Mouse (Mus musculus) ES-E14 (cell line): ENCODE measurements around the gene Hist1h2bn. TPM values are rescaled to one million over a fixed set of nuclear protein-coding genes. Genes with fewer than 3 reads are reported as not detected.
A peak's percentile ranks its signal among the peaks of the same experiment; 100 is the strongest.
"Not testable (repeated sequence)": the region's sequence is repeated elsewhere in the genome, so short reads cannot be mapped to it uniquely, and the experiment has no call there.

ENCODE experiments used
- DNase-seq: peaks from one replicate; pipeline ENCODE4 v3.0.0-alpha.2; 2013; ENCODE audit warnings: low read depth, low spot score
- H3K27ac ChIP-seq: 2 replicates; pipeline ENCODE4 v1.5.1; 2012; ENCODE audit warnings: low read depth, mild to moderate bottlenecking, low read length, moderate library complexity, mixed read lengths; ENCODE audit not compliant: poor library complexity, insufficient read depth, severe bottlenecking
- H3K36me3 ChIP-seq: 2 replicates; pipeline ENCODE4 v1.6.1; 2012; ENCODE audit warnings: mild to moderate bottlenecking, low read length, moderate library complexity, mixed read lengths; ENCODE audit not compliant: control insufficient read depth, poor library complexity, insufficient read depth, severe bottlenecking
- H3K4me1 ChIP-seq, 2 experiments: fragments of 150-350 bp in 1 of 2; sonication (generic) in 1 of 2; 2 replicates each; pipeline ENCODE4 v1.6.1; 2012; ENCODE audit warnings: low read length in 2 of 2, mild to moderate bottlenecking in 1 of 2, mixed read lengths in 1 of 2; ENCODE audit not compliant: control insufficient read depth in 2 of 2, insufficient read depth in 2 of 2, poor library complexity in 1 of 2
- H3K4me3 ChIP-seq, 2 experiments: fragments of 150-350 bp in 1 of 2; sonication (generic) in 1 of 2; 2 replicates each; pipeline ENCODE4 v1.5.1; 2012; ENCODE audit warnings: low read length in 2 of 2, low read depth in 1 of 2, mild to moderate bottlenecking in 1 of 2, mixed read lengths in 1 of 2; ENCODE audit not compliant: insufficient read depth in 1 of 2, poor library complexity in 1 of 2, severe bottlenecking in 1 of 2
- H3K9ac ChIP-seq: 2 replicates; pipeline ENCODE4 v1.6.1; 2012; ENCODE audit warnings: low read depth, mild to moderate bottlenecking, low read length, mixed read lengths; ENCODE audit not compliant: poor library complexity, insufficient read depth, severe bottlenecking
- H3K9me3 ChIP-seq: fragments of 150-350 bp; sonication (generic); 2 replicates; pipeline ENCODE4 v1.6.1; 2012; ENCODE audit warnings: low read depth, mild to moderate bottlenecking, low read length; ENCODE audit not compliant: control insufficient read depth, insufficient read depth
- CHD2 ChIP-seq: IDR thresholded peaks from 2 replicates; pipeline ENCODE4 v1.6.1; 2014; ENCODE audit warnings: mild to moderate bottlenecking, low read depth, low read length, inconsistent platforms
- HCFC1 ChIP-seq: IDR thresholded peaks from 2 replicates; pipeline ENCODE4 v1.6.1; 2012; ENCODE audit warnings: low read length, inconsistent platforms, borderline replicate concordance; ENCODE audit not compliant: insufficient read depth
- MAFK ChIP-seq: IDR thresholded peaks from 2 replicates; pipeline ENCODE4 v1.6.1; 2014; ENCODE audit warnings: mild to moderate bottlenecking, low read depth, low read length, inconsistent platforms; ENCODE audit not compliant: insufficient read depth
- ZC3H11A ChIP-seq: IDR thresholded peaks from 2 replicates; pipeline ENCODE4 v1.6.1; 2012; ENCODE audit warnings: low read depth, mild to moderate bottlenecking, inconsistent platforms, low read length, borderline replicate concordance
- ZNF384 ChIP-seq: IDR thresholded peaks from 2 replicates; pipeline ENCODE4 v1.6.1; 2012; ENCODE audit warnings: low read depth, low read length, inconsistent platforms
- in situ Hi-C, 2 experiments: fragments of 600-800 bp; cut with MboI; formaldehyde crosslinking; loops; one replicate each; pipeline ENCODE4 v1.15.1; 2025; ENCODE audit warnings: low sequenced_read_pairs in 2 of 2, inconsistent platforms in 1 of 2; ENCODE audit not compliant: unreplicated experiment in 2 of 2
- total RNA-seq: library from RNA; depleted of rRNA; stranded (reverse); fragments of 300-350 nt; gene quantifications from 2 replicates; pipeline ENCODE4 v1.2.3, GENCODE M21; 2012

The Hist1h2bn gene
- total RNA-seq, 1 experiment = 496 TPM

DNA sequence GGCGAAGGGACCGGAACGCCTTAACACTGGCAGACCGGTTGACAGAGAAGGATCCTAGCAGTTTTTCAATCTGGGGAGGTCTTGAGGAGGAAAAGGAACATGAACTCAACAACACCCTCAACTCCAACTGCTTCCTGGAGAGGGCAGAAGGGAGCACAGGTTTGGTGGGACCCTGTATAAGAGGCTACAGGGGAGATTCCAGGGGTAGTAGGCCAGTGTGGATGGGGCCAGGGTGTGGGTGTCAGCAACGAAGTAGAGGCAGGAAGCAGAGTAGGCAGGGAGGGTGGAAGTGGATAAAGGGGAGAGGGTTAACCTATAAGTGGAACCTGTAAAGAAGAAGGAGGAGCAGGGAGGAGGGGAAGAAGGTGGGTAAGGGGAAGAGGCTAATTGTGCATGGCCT, 20.5 kb upstream of the Hist1h2bn start:
- no peak for DNase-seq
- Histone ChIP-seq H3K9ac (no peak overlapping the region), H3K4me3 (no peak overlapping the region)

DNA sequence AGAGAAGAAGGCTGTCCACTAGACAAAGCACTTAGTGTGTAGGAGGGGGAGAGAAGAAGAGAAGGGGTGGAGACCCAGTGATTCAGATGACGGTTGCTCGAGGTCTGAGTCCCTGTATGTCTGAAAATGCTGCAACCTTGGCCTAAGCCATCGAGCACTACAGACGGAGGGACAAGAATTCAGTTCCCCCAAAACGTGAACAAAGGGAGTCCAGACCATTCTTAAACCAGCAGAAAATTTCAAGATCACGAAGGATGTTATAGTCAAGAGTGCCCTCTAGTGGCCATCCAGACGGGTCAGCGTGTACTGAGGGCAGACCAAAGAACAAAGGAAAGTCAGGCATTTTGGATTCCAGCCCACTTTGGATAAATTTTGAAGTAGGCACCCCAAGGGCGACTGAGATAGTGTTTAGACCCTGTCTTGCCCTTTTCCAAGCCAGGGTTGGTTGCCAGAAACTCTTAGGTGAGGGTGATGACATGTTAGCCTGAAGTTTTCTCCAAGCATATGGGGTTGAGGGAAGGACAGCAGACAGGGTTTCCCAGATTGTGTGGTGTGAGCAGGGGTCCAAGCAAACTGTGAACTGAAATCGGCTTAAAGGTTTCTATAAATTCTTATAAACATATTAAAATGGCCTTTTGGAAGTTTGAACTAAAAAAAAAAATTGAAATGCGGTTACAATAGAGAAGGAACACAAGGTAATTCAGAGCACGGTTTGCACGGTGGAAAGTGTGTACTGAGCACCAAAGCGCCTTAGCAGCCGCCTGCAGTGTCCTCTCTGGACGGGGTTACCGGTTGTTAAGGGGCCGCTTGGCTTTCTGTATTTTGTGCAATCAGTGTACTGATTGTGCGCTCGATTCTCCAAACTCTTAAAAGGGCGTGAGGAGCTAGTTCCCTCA, 19.7 kb upstream of the Hist1h2bn start:
- Histone ChIP-seq H3K36me3 (no peaks in the 10 kb centered on the region), H3K9me3 (peaks cover under 1% of the 10 kb centered on the region; the same call in 1 of the 2 replicates), H3K4me1 (peaks cover 0 to 2% of the 10 kb centered on the region in 2 experiments; a peak in 1 of 4 replicates), H3K9ac (peak overlapping the region; percentile 84), H3K27ac (peak overlapping the region; percentile 71; the same call in 1 of the 2 replicates), H3K4me3 (peak overlapping the region; percentile 1 to 42; a peak in 3 of 4 replicates)
- DNase-seq = no peak
- in situ Hi-C loops = loop anchor here (10.0 to 25.0 kb wide), 3 partner anchors 301 to 1828 kb away; partner anchors contain the start of genes Hist1h1d (in 2 of the 2), Hist1h2ad (in 2 of the 2), Hist1h2ae (in 2 of the 2) and Hist1h2ah (in 2 of the 2)
- TF ChIP-seq MAFK (no peak), ZNF384 (no peak), ZC3H11A (no peak), HCFC1 (0 out of 2 replicates have a peak, but pooled peaks have one; percentile 11), CHD2 (no peak)

More for the DNA sequence above, 20.5 kb upstream of the Hist1h2bn start:
- Histone ChIP-seq H3K27ac (no peak overlapping the region), H3K36me3 (no peaks in the 10 kb centered on the region), H3K9me3 (peaks cover 3% of the 10 kb centered on the region; the same call in 1 of the 2 replicates), H3K4me1 (peaks cover 0 to 2% of the 10 kb centered on the region in 2 experiments; a peak in 1 of 4 replicates)
- no peak for TF ChIP-seq CHD2
- TF ChIP-seq HCFC1 = no peak
- no peak for TF ChIP-seq MAFK
- TF ChIP-seq ZNF384 = no peak
- no peak for TF ChIP-seq ZC3H11A
- in situ Hi-C loops = loop anchor here (10.0 to 25.0 kb wide), 3 partner anchors 301 to 1829 kb away; partner anchors contain the start of genes Hist1h1d (in 2 of the 2), Hist1h2ad (in 2 of the 2), Hist1h2ae (in 2 of the 2) and Hist1h2ah (in 2 of the 2)

DNA sequence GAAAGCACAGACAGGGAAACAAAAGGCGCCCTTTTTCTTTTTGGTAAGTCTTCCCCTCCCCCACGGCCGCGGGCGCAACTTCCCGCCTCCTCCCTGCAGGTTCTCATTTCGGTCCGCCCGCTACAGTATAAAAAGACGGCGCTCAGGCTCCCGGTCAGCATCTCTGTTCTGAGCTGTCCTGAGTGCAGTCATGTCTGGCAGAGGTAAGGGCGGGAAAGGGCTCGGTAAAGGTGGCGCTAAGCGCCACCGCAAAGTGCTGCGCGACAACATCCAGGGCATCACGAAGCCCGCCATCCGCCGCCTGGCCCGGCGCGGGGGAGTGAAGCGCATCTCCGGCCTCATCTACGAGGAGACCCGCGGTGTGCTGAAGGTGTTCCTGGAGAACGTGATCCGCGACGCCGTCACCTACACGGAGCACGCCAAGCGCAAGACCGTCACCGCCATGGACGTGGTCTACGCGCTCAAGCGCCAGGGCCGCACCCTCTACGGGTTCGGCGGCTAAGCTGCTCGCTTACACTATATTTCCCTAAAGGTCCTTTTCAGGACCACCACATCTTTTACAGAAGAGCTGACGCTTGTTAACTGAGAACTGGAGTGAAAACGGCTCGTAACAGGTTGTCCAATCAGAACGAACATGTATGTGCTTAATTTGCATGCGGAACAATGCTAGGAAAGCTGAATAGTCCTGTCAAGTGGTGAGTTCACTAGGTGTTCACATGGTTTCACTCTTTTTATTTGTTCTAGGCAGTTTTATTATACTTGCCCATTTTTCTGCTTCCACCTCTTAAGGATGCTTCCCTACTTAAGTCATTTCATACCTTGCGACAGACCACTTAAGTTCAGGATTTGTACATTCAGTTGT, 18.8 kb upstream of the Hist1h2bn start, which contains the start of gene Hist1h4j:
Gene Hist1h4j, plus strand, starts transcription at position 159 of the 862 bp plus-strand sequence.
- in situ Hi-C loops = loop anchor here (10.0 to 25.0 kb wide), 3 partner anchors 300 to 1827 kb away; partner anchors contain the start of genes Hist1h1d (in 2 of the 2), Hist1h2ad (in 2 of the 2), Hist1h2ae (in 2 of the 2) and Hist1h2ah (in 2 of the 2)
- peak within 1 kb of the TSS; percentile 84 for H3K9ac ChIP-seq
- H3K36me3 ChIP-seq, H3K9me3 ChIP-seq, H3K4me1 ChIP-seq: not testable (repeated sequence)
- DNase-seq = peak; percentile 87
- H3K27ac ChIP-seq = peak within 1 kb of the TSS; percentile 91
- peak within 1 kb of the TSS; percentile 72 to 78 for H3K4me3 ChIP-seq

DNA sequence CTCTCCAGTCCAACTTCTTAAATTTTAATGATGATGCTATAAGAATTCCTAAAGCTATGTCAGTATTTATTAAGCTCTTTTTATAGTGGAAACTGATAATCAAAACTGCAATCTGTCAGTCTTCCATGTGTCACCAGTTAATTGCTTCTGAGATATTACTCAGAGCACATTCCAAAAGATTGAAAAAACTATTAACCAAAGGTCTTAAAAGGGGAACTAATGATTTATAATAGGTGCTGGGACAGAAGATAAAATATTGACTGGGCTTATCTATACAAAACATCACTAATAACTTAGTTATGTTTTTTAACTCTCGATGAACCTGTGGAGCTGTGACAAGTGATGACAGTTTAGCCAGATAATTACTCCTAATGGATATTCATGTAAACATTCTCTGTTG, 8.9 kb upstream of the Hist1h2bn start:
- Histone ChIP-seq H3K4me3 (no peak overlapping the region), H3K9me3 (no peaks in the 10 kb centered on the region), H3K27ac (no peak overlapping the region), H3K9ac (no peak overlapping the region), H3K4me1 (0 out of 4 replicates have a peak, but pooled peaks cover 0 to 2% of the 10 kb centered on the region in 2 experiments), H3K36me3 (no peaks in the 10 kb centered on the region)
- TF ChIP-seq MAFK (no peak), ZNF384 (no peak), HCFC1 (no peak), ZC3H11A (no peak), CHD2 (no peak)
- no peak for DNase-seq
- in situ Hi-C loops = loop anchor here (25.0 kb wide), 2 partner anchors 292 to 1817 kb away; partner anchors contain the start of genes Hist1h1d (in 2 of the 2), Hist1h2ad (in 2 of the 2), Hist1h2ae (in 2 of the 2) and Hist1h2bf (in 2 of the 2)
